Comparison of ENCODE assay signal across 9 mouse cellular contexts in genomic region chr10:7867666-7868030, GRCm38 (mm10). TPM values are rescaled to one million over a fixed set of nuclear protein-coding genes. Genes with fewer than 3 reads are reported as not detected.
A peak's percentile ranks its signal among the peaks of the same experiment; 100 is the strongest.
DNase-seq lines count a peak whose midpoint lies in the region; ATAC-seq and TF ChIP-seq lines count a peak whose summit lies in the region.
"Had no signal": no experiment of that assay in that cellular context is flagged by ENCODE, and none has a peak within 500 bp of the region (broad histone marks: within the 10 kb centered on the region; RNA-seq: fewer than 3 reads in every experiment).

No protein-coding gene starts in this region.

- H3K27me3 ChIP-seq in heart, embryonic 11.5 days (ENCODE audit: control insufficient read depth, insufficient read depth, low read length): peaks cover 9% of the 10 kb centered on the region
- peaks cover 32% of the 10 kb centered on the region for H3K27me3 ChIP-seq in hindbrain, embryonic 12.5 days
- peaks cover 36% of the 10 kb centered on the region for H3K27me3 ChIP-seq in midbrain, embryonic 10.5 days (ENCODE audit: low read depth, poor library complexity, severe bottlenecking)

- DNase-seq in heart, adult 8-10 months (ENCODE audit: low spot score): no peak
- DNase-seq in ES-E14 (ENCODE audit: low read depth, low spot score): no peak
- DNase-seq in midbrain, embryonic 10.5 days (ENCODE audit: low spot score): no peak
- no peak for DNase-seq in urinary bladder, postnatal 25 days (ENCODE audit: low spot score)
- DNase-seq in layer of hippocampus, adult 9-11 months: no peak
- DNase-seq in adrenal gland, postnatal 10 days: no peak

- no peak for ATAC-seq in heart, embryonic 11.5 days (replicated peaks; ENCODE audit: insufficient number of reproducible peaks, low FRiP score, low TSS enrichment)
- ATAC-seq in hindbrain, embryonic 12.5 days (ENCODE audit: low FRiP score): no peak; the same call in 1 of the 2 replicates

- WGBS in heart, embryonic 11.5 days (ENCODE audit: insufficient replicate concordance): 16% methylated on average over 21 of the region's 21 CpGs
- 23% methylated on average over 21 of the region's 21 CpGs for WGBS in hindbrain, embryonic 12.5 days
- WGBS in midbrain, embryonic 10.5 days: 21% methylated on average over 21 of the region's 21 CpGs

- H3K27ac ChIP-seq in heart, embryonic 11.5 days (ENCODE audit: low read depth, low read length): no peak overlapping the region
- H3K27ac ChIP-seq in ES-E14 (ENCODE audit: insufficient read depth, low read depth, low read length, poor library complexity, severe bottlenecking): no peak overlapping the region
- no peak overlapping the region for H3K27ac ChIP-seq in hindbrain, embryonic 12.5 days
- H3K27ac ChIP-seq in midbrain, embryonic 10.5 days (replicated peaks): peak overlapping the region; percentile 57

- in situ Hi-C loops in ES-E14 (cut with MboI; ENCODE audit: low sequenced_read_pairs in 2 of 2, unreplicated experiment in 2 of 2): no loop called here

- no peaks in the 10 kb centered on the region for H3K36me3 ChIP-seq in heart, embryonic 11.5 days (ENCODE audit: control insufficient read depth, insufficient read depth, low read length)
- no peaks in the 10 kb centered on the region for H3K36me3 ChIP-seq in ES-E14 (ENCODE audit: control insufficient read depth, insufficient read depth, low read length, poor library complexity, severe bottlenecking)
- H3K36me3 ChIP-seq in hindbrain, embryonic 12.5 days: no peaks in the 10 kb centered on the region
- no peaks in the 10 kb centered on the region for H3K36me3 ChIP-seq in midbrain, embryonic 10.5 days

- H3K9ac ChIP-seq in heart, embryonic 11.5 days (ENCODE audit: low read depth, low read length): peak overlapping the region; percentile 52; the same call in 1 of the 2 replicates
- peak overlapping the region; percentile 45 for H3K9ac ChIP-seq in ES-E14 (ENCODE audit: insufficient read depth, low read depth, low read length, poor library complexity, severe bottlenecking)
- peak overlapping the region; percentile 62 for H3K9ac ChIP-seq in hindbrain, embryonic 12.5 days

- H3K4me3 ChIP-seq in heart, embryonic 11.5 days (ENCODE audit: low read depth, low read length): peak overlapping the region; percentile 39
- H3K4me3 ChIP-seq in ES-E14 (ENCODE audit: insufficient read depth in 1 of 2, low read depth in 1 of 2, low read length in 2 of 2, poor library complexity in 1 of 2, severe bottlenecking in 1 of 2): peak overlapping the region; percentile 63 to 66
- peak overlapping the region; percentile 42 for H3K4me3 ChIP-seq in hindbrain, embryonic 12.5 days
- H3K4me3 ChIP-seq in midbrain, embryonic 10.5 days: peak overlapping the region; percentile 57
- H3K4me3 ChIP-seq: erythroblast, embryonic 14.5 days had no signal

- peak overlapping the region; percentile 73 for H3K4me2 ChIP-seq in heart, embryonic 11.5 days
- peak overlapping the region; percentile 66 for H3K4me2 ChIP-seq in hindbrain, embryonic 12.5 days (replicated peaks)

- no peaks in the 10 kb centered on the region for H3K4me1 ChIP-seq in heart, embryonic 11.5 days (ENCODE audit: control insufficient read depth, insufficient read depth, low read length)
- peaks cover 0 to 11% of the 10 kb centered on the region in 2 experiments; a peak in 1 of 4 replicates for H3K4me1 ChIP-seq in ES-E14 (ENCODE audit: control insufficient read depth in 2 of 2, insufficient read depth in 2 of 2, low read length in 2 of 2, poor library complexity in 1 of 2)
- peaks cover 10% of the 10 kb centered on the region for H3K4me1 ChIP-seq in hindbrain, embryonic 12.5 days
- H3K4me1 ChIP-seq in midbrain, embryonic 10.5 days: peaks cover 10% of the 10 kb centered on the region

- H3K9me3 ChIP-seq in heart, embryonic 11.5 days (replicated peaks; ENCODE audit: control insufficient read depth, low read length): no peaks in the 10 kb centered on the region
- H3K9me3 ChIP-seq in ES-E14 (ENCODE audit: control insufficient read depth, insufficient read depth, low read depth, low read length): no peaks in the 10 kb centered on the region
- H3K9me3 ChIP-seq in hindbrain, embryonic 12.5 days (replicated peaks): no peaks in the 10 kb centered on the region
- no peaks in the 10 kb centered on the region; the same call in 1 of the 2 replicates for H3K9me3 ChIP-seq in midbrain, embryonic 10.5 days (replicated peaks)

TF ChIP-seq in ES-E14, 5 proteins besides CTCF, POLR2A, EP300 and RAD21:
- TF ChIP-seq ZNF384 (IDR thresholded peaks at IDR 0.05; ENCODE audit: low read depth, low read length) (no peak), HCFC1 (IDR thresholded peaks at IDR 0.05; ENCODE audit: borderline replicate concordance, insufficient read depth, low read length) (no peak), CHD2 (IDR thresholded peaks at IDR 0.05; ENCODE audit: low read depth, low read length) (no peak), MAFK (IDR thresholded peaks at IDR 0.05; ENCODE audit: insufficient read depth, low read depth, low read length) (no peak), ZC3H11A (IDR thresholded peaks at IDR 0.05; ENCODE audit: borderline replicate concordance, low read depth, low read length) (no peak)
TF ChIP-seq in ES-E14: peak in this region for 0.

RNA-seq across cellular contexts. Expression of gene Zc3h12d, which starts 35.4 kb away (rescaled TPM):
- polyA plus RNA-seq in heart, embryonic 11.5 days (2014; fragmentation: Nextera tagmentation; extraction: Ambion mirVana): 0.07 and 0.18 TPM in 2 replicates
- total RNA-seq in heart, adult 8-10 months (2022): under 1 TPM; 0.14 to 0.26 (median 0.23) TPM
- total RNA-seq in ES-E14 (2012; rRNA removed): 0.04 and 0.11 TPM in 2 replicates
- polyA plus RNA-seq in hindbrain, embryonic 12.5 days (2016; fragmentation: Nextera tagmentation; extraction: Ambion mirVana): 0.19 and 0.25 TPM in 2 replicates
- polyA plus RNA-seq in midbrain, embryonic 10.5 days (2016; fragmentation: Nextera tagmentation; extraction: Ambion mirVana): 0.02 TPM in 1 of 2 replicates, not detected in the other
- total RNA-seq in adrenal gland, postnatal 10 days (2021): 1 to 10 TPM in 1 of 2 experiments, under 1 TPM in 1; 1.00 to 1.1 TPM
- polyA plus RNA-seq: erythroblast, embryonic 14.5 days had no signal
